Mouse (Mus musculus): ENCODE measurements at regions not wholly inside any gene's neighbourhood (a gene's known extent, or its start where the extent isn't known, plus 50 kb on each side); places are given as distances from the start of the nearest gene placed in this dataset.

DNA sequence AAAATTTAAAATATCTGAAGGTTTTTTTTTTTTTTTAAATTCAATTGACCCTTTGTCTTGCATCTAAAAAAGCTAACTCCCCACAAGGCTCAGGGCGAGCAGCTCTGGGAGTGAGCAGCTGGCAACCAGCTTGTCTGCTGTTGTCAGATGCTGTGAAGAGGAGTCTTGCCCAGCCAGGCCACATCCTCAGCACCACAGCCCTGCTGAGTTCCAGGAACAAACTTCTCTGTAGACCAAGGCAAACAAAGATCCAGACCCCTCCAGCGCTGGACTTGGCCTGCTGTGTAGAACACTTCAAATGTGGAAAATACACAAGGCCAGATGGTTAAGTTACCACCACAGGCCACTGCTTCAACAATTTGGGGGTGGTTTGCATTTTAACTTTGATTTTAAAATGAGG is 192.7 kb downstream of the Thbs2 start:
- DNase-seq (ENCODE audit: low spot score in 2 of 2), result no peak

DNA sequence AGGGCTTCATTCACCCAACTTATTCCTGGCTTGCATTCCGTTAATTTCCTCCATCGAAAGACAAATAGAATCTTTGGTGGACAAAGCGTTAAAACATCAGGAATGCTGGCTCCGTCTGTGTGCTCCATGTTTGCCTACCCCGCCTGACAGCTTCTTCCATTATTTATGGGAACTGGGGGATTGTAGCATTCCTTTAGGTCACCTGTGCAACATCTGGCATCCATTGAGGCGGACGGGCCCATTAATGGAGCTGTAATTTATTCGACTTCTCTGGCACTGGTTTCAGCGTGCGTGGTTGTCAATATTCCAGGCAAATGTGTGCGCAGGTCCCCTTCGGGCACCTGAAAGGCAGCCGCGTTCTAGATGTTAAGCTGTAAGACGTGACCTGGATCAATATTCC is 196.9 kb downstream of the Thbs2 start:
- DNase-seq (ENCODE audit: low spot score in 2 of 2), result no peak

DNA sequence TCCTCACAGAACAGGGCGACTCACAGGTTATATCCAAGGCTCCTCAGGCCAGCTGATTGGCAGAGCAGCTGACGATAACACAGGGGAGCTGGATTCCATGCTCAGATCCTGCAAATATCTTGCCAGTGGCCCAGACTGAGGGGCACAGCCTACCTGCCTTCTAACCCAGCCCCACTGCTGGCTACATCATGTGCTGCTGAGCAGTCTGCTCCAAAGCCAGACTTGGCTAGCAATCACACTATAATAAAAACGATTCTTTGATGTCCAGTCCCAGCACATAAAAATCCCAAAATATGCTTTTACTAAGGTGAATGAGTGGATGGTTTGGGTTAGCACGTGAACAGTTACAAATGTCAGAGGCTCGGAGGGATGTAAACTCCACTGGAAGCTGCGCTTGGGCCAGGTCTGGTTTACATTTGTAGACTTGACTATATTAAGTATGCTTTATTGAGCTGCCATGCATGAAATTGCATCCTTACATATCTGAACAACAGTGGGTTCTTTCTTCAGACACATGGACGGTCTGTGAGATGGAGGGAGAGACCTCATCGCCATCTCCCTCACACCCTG is 200.2 kb downstream of the Thbs2 start:
- no peak for DNase-seq (ENCODE audit: low spot score in 2 of 2)

DNA sequence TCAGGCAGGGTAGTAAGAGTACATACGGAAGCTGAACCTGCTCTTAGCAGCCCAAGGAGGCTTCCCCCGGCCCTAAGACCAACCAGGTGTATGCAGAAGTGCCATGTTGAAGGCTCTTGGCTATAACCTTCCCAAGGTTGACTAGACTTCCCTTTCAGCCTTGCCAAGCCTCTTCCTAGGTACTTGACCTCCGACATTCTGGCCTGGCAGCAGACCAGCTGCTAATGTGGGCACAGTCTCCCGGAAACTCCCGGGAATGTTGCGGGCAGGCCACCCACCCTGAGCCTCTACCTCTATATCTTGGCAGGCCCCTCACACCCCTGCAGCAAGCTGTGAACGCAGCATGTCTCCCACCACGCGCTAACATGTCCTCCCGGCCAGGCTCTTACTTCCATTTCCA is 201.1 kb downstream of the Thbs2 start:
- DNase-seq (ENCODE audit: low spot score in 2 of 2), result no peak

DNA sequence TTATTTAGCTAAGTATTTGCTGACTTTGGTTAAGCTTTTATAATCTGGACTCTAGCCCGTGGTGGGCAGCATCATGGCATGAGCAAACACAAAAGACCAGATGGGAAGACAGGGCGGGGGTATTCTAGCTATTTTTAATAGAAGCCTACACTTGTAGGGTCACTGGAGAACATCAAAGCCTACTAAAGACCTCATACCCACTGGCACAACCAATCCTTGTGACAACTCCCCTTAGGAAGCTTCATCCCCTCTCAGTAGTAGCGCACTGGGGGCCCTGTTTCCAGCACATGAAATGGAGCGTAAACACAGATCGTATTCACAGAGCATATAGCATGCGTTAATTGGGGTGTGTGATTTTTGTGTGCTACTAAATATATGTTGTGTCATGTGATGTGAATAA is 202.4 kb downstream of the Smoc2 start:
- no peak for DNase-seq (ENCODE audit: low spot score in 2 of 2)

DNA sequence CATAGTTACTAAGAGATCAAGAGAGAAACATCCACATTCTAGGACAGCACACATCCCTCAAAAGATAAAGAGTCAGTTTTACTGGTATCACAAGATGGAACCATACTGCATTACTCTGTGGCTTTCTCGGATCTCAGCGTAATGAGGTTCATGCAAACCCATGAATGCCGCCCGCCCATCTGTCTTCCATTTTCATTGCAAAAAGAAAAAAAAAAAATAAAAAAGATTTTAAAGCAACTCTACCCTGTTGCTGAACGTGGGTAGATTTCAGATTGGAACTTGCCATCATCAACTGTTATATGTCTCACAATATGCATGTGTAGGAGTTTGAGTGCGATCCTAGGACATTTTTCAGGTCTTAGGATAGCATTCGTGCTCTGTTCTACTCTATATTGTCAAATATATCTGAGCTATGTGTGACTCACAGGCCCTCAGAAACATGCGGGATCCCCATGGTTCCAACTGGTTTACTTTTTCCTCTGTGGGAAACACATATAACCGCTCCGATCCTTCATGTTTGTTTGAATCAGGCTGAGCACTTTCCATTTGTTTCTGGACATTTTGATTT is 199.7 kb downstream of the Smoc2 start:
- DNase-seq (ENCODE audit: low spot score in 2 of 2), result peak; percentile 26 to 44

DNA sequence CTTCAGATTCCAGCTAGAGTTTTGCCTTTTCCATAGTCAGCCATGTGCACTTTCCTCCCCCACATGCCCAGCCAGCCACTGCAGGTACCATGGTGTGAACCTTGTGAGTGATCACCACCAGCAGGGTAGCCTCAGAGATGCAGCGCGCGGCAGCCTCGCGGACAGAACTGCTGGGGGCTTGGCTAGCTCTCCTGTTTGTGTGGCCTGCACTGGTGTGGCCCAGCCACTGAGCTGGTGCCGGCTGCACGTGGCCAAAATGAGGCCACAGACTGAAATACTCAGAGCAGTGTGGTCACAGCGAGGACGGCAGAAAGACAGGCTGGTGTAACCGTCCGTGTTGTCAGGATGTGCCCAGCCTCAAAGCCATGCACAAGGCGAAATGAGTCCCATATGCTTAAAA is 197.4 kb downstream of the Smoc2 start:
- DNase-seq (ENCODE audit: low spot score in 2 of 2), result no peak

DNA sequence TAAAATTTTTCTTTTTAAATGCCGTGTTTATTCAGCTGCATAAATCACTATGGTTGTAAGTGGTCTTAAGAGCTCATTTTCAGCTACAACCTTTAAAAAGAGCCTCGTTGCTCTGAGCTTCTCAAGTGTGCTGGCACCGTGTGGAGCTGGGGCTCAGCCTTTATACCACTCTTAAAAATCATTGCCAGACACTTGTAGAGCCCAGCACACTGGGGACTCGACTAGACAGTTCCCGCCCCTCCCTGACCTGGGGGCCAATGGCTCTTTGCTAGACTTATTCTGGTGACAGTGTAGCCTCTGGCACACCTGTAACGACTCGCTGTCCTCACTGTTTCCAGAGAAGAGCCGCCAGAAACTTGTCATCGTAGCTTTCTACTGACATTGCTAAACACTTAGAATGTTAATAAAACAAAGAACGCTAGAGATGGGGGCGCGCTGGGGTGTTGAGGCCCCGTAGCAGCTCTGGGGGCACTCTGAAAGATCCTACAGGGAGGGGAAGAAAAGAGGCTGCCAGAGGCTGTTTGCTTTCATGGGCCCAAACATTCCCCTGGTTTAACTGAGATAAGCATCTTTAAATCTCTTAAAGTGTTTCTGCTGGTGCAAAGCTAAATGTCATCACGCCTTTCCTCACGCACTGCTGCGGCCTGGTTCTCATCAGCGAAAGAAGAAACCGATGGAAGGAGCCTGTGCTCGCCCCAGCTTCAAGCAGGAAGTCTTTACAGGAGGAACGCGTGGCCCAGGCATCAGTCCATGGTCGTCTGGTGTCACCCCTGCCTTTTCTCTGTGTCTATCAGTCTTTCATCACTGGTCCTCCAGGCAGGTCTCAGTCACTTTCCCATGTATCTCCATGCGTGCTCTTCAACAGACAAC is 196.7 kb downstream of the Smoc2 start:
- no peak for DNase-seq (ENCODE audit: low spot score in 2 of 2)

DNA sequence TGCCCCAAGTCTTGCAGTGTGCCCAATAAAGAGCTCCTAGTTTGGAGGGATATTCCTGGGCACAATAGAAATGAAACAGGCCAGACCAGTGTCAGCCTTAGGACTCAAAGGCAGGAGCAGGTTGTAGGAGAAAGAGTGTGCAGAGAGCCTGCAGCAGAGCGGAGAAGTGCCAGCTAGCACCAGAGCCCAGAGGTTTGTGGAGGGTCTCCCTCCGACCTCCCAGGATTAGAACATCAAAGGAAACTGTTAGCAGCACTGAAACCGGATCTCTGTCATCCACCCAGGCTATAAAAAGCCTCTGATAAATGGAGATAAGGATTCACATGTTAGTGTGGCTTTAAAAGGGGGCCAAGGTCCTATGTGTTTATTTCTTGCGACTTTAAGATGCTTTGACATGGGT is 196.0 kb downstream of the Smoc2 start:
- DNase-seq (ENCODE audit: low spot score in 2 of 2), result no peak

DNA sequence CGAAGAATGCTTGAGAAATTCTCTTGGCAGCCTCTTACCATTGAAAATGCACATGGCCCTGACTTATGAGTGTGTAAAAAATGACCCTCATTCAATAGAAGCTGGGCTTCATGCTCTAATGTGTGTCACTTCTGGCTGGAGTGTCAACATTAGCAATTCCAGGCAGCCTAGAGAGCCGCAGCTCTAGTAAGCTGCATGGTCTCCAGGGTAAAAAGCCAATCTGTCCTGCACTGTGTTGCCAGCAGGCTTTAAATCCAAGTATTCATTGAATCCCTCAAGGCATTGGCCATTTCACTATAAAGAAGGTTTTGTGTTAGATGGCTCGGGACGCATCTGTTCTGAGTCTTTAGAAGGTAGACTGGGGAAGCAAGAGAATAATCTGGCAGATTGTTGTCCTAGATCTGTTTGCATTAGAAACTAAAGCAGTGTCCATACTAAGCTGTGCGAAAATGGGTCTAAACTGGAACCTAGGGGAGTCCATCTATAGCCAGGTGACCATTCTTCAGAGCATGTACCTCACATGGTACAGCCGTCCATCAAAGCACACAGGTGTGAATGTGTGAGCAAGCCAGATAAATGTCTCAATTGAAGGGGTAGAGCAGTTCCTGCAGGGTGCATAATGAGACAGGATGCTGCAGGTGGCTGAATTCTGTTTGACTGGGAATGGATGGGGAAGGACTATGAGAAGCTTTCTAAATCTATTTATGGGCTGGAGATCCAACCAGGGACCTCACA is 189.6 kb downstream of the Smoc2 start:
- DNase-seq (ENCODE audit: low spot score in 2 of 2), result no peak

DNA sequence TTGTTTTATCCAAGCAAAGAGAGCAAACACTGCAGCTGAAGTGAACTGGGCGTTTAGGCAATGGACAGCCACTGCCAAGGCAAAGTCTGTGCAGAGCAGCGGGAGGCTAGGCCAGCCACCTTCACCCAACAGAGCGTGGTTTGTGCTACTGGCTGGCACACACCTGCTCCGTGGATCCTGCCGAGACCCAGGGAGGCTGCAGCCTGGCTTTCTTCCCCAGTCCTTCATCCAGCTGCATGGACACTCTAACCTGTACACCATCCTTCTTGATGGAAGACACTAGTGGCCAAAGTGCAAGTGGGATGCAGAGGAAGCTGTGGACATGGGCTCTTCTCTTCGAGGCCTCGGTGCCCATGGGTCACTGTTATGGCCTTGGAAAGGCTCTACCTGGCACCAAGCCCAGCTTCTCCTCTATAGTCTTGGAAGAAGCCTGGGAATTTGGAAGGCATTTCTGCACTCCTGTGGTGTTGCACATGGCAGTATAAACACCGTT is 176.0 kb downstream of the Smoc2 start:
- no peak for DNase-seq (ENCODE audit: low spot score in 2 of 2)

Data from left cerebral cortex, adult 18-20 months (tissue).